Mouse (Mus musculus) limb, embryonic 14.5 days (tissue): ENCODE data around the gene Dhdh. TPM values are rescaled to one million over a fixed set of nuclear protein-coding genes. Genes with fewer than 3 reads are reported as not detected.
A peak's percentile ranks its signal among the peaks of the same experiment; 100 is the strongest.

ENCODE experiments used
- ATAC-seq: fragments of 200-750 bp; cut with Nextera tagmentation; 2 replicates; pipeline ENCODE4 v1.8.0; 2017; ENCODE audit warnings: low read depth, moderate number of reproducible peaks, moderate TSS enrichment; ENCODE audit not compliant: low FRiP score
- DNase-seq: peaks from one replicate; pipeline ENCODE4 v3.0.0-alpha.2; 2015; ENCODE audit warnings: low spot score
- H3K27ac ChIP-seq: fragments of 300-500 bp; sonication (generic); replicated peaks from 2 replicates; pipeline ENCODE4 v1.5.1; 2014; ENCODE audit warnings: low read depth, mild to moderate bottlenecking, low read length, moderate library complexity, mixed read lengths
- H3K27me3 ChIP-seq: fragments of 300-500 bp; sonication (generic); 2 replicates; pipeline ENCODE4 v1.6.1; 2014; ENCODE audit warnings: low read length, mixed read lengths; ENCODE audit not compliant: control insufficient read depth, insufficient read depth
- H3K36me3 ChIP-seq: fragments of 300-500 bp; sonication (generic); 2 replicates; pipeline ENCODE4 v1.6.1; 2014; ENCODE audit warnings: mild to moderate bottlenecking, low read length, moderate library complexity, mixed read lengths; ENCODE audit not compliant: control insufficient read depth, insufficient read depth
- H3K4me1 ChIP-seq: fragments of 300-500 bp; sonication (generic); 2 replicates; pipeline ENCODE4 v1.6.1; 2014; ENCODE audit warnings: antibody characterized with exemption, low read length, mixed read lengths; ENCODE audit not compliant: control insufficient read depth, insufficient read depth
- H3K4me2 ChIP-seq: fragments of 300-500 bp; sonication (generic); replicated peaks from 2 replicates; pipeline ENCODE4 v1.6.1; 2014; ENCODE audit warnings: low read depth, mild to moderate bottlenecking, low read length, moderate library complexity; ENCODE audit not compliant: severe bottlenecking
- H3K4me3 ChIP-seq: fragments of 300-500 bp; sonication (generic); replicated peaks from 2 replicates; pipeline ENCODE4 v1.5.1; 2014; ENCODE audit warnings: low read length
- H3K9ac ChIP-seq: fragments of 300-500 bp; sonication (generic); 2 replicates; pipeline ENCODE4 v1.6.1; 2014; ENCODE audit warnings: mild to moderate bottlenecking, low read depth, low read length, moderate library complexity; ENCODE audit not compliant: severe bottlenecking
- H3K9me3 ChIP-seq: fragments of 300-500 bp; sonication (generic); 2 replicates; pipeline ENCODE4 v1.6.1; 2016; ENCODE audit warnings: low read length; ENCODE audit not compliant: control insufficient read depth
- POLR2A ChIP-seq: fragments of 200-500 bp; IDR thresholded peaks from 2 replicates; pipeline ENCODE4 v1.8.0; 2012; ENCODE audit warnings: inconsistent platforms, mild to moderate bottlenecking, moderate library complexity, borderline replicate concordance; ENCODE audit not compliant: insufficient read depth, insufficient read length; ENCODE audit errors: extremely low read depth
- WGBS: fragments of 180-500 bp; shearing (Covaris S2); extraction: QIAGEN DNeasy Blood & Tissue Kit; methylation state at CpG from one replicate; pipeline ENCODE4 v1.1.7; 2014; 5-methylcytosine and 5-hydroxymethylcytosine counted together
- polyA plus RNA-seq, 2 experiments: library from polyadenylated mRNA; depleted of rRNA in 1 of 2; stranded (reverse) in 1 of 2; unstranded in 1 of 2; fragments of >200 nt; fragmentation: Nextera tagmentation in 1 of 2; extraction: Ambion mirVana in 1 of 2; gene quantifications; 2 replicates each; pipeline versions ENCODE4 v1.2.1 to v1.2.3; 2012 to 2014

Dhdh gene
- polyA plus RNA-seq, 2 experiments: 2.0 to 2.9 TPM

- WGBS: 11% methylated on average over 18 of the region's 19 CpGs
- no peak for DNase-seq
Observed at GRCm38 (mm10) chr7:45437521-45438276, 50.9 kb downstream of the Dhdh start, which contains the start of gene Ruvbl2. Ruvbl2 (minus strand) TSS chr7:45438096.

GRCm38 (mm10) chr7:45437046-45437445 lies 51.6 kb downstream of the Dhdh start:
- H3K4me2 ChIP-seq: peak overlapping the region; percentile 23
- DNase-seq (no peak), ATAC-seq (no peak)
- H3K27me3 ChIP-seq: no peaks in the 10 kb centered on the region
- no peak overlapping the region for H3K9ac ChIP-seq
- H3K9me3 ChIP-seq: no peaks in the 10 kb centered on the region
- H3K27ac ChIP-seq: no peak overlapping the region
- peaks cover 37% of the 10 kb centered on the region for H3K4me1 ChIP-seq
- no peak for TF ChIP-seq POLR2A
- H3K4me3 ChIP-seq: no peak overlapping the region
- peaks cover 26% of the 10 kb centered on the region for H3K36me3 ChIP-seq
- 22% methylated on average over 6 of the region's 6 CpGs for WGBS

More at GRCm38 (mm10) chr7:45437521-45438276, 50.9 kb downstream of the Dhdh start, which contains the start of gene Ruvbl2:
- H3K4me2 ChIP-seq: peak within 1 kb of the TSS; percentile 36
- H3K4me3 ChIP-seq: 0 out of 2 replicates have a peak within 1 kb of the TSS, but pooled peaks have one; percentile 2
- H3K36me3 ChIP-seq: peaks cover 28% of the 10 kb centered on the region
- H3K9ac ChIP-seq: no peak within 1 kb of the TSS
- H3K4me1 ChIP-seq: peaks cover 37% of the 10 kb centered on the region
- no peaks in the 10 kb centered on the region for H3K9me3 ChIP-seq
- H3K27ac ChIP-seq: no peak within 1 kb of the TSS; the same call in 1 of the 2 replicates
- no peak for TF ChIP-seq POLR2A
- no peak for ATAC-seq
- H3K27me3 ChIP-seq: no peaks in the 10 kb centered on the region

GRCm38 (mm10) chr7:45436444-45436843 lies 52.2 kb downstream of the Dhdh start:
- Histone ChIP-seq H3K27ac (no peak overlapping the region), H3K9me3 (no peaks in the 10 kb centered on the region), H3K36me3 (peaks cover 28% of the 10 kb centered on the region), H3K4me3 (no peak overlapping the region), H3K4me1 (peaks cover 37% of the 10 kb centered on the region), H3K4me2 (0 out of 2 replicates have a peak overlapping the region, but pooled peaks have one; percentile 80), H3K9ac (no peak overlapping the region), H3K27me3 (no peaks in the 10 kb centered on the region)
- TF ChIP-seq POLR2A: no peak
- ATAC-seq (no peak), DNase-seq (no peak)
- 89% methylated on average over 5 of the region's 5 CpGs for WGBS

- WGBS: under 1% methylated on average over 16 of the region's 16 CpGs
- TF ChIP-seq POLR2A: no peak
Observed at GRCm38 (mm10) chr7:45435038-45435437, 53.6 kb downstream of the Dhdh start.

GRCm38 (mm10) chr7:45434203-45435015 lies 54.2 kb downstream of the Dhdh start, which contains the start of gene Gys1:
Gys1 (plus strand) TSS chr7:45434844.
- Histone ChIP-seq H3K4me2 (peak within 1 kb of the TSS; percentile 98), H3K4me3 (peak within 1 kb of the TSS; percentile 77), H3K9me3 (no peaks in the 10 kb centered on the region), H3K27me3 (no peaks in the 10 kb centered on the region), H3K9ac (peak within 1 kb of the TSS; percentile 80), H3K36me3 (peaks cover 27% of the 10 kb centered on the region), H3K27ac (peak within 1 kb of the TSS; percentile 74), H3K4me1 (peaks cover 37% of the 10 kb centered on the region)
- peak; percentile 84; the same call in 1 of the 2 replicates for TF ChIP-seq POLR2A
- DNase-seq (peak; percentile 100), ATAC-seq (peak; percentile 97)
- WGBS: 1% methylated on average over 45 of the region's 45 CpGs

More at GRCm38 (mm10) chr7:45435038-45435437, 53.6 kb downstream of the Dhdh start:
- Histone ChIP-seq H3K4me3 (peak overlapping the region; percentile 77), H3K27ac (peak overlapping the region; percentile 72), H3K9ac (peak overlapping the region; percentile 77), H3K9me3 (no peaks in the 10 kb centered on the region), H3K27me3 (no peaks in the 10 kb centered on the region), H3K4me2 (peak overlapping the region; percentile 80), H3K4me1 (peaks cover 37% of the 10 kb centered on the region), H3K36me3 (peaks cover 27% of the 10 kb centered on the region)
- no peak; the same call in 1 of the 2 replicates for ATAC-seq
- DNase-seq: no peak
